Mouse (Mus musculus) lung, embryonic 16.5 days (tissue): ENCODE results near the gene Atp1b1. TPM values are rescaled to one million over a fixed set of nuclear protein-coding genes. Genes with fewer than 3 reads are reported as not detected.

Source experiments
- ATAC-seq: fragments of 200-750 bp; cut with Nextera tagmentation; 2 replicates; pipeline ENCODE4 v1.8.0; 2017; ENCODE audit warnings: low read depth, mild to moderate bottlenecking, moderate library complexity
- H3K27ac ChIP-seq: fragments of 300-500 bp; sonication (generic); 2 replicates; pipeline ENCODE4 v1.5.1; 2014; ENCODE audit warnings: mild to moderate bottlenecking, control low read depth, low read length
- H3K27me3 ChIP-seq: fragments of 300-500 bp; sonication (generic); 2 replicates; pipeline ENCODE4 v1.6.1; 2014; ENCODE audit warnings: low read depth, low read length, mixed read lengths; ENCODE audit not compliant: control insufficient read depth, insufficient read depth
- H3K36me3 ChIP-seq: fragments of 300-500 bp; sonication (generic); 2 replicates; pipeline ENCODE4 v1.6.1; 2014; ENCODE audit warnings: low read length; ENCODE audit not compliant: control insufficient read depth, insufficient read depth
- H3K4me1 ChIP-seq: fragments of 300-500 bp; sonication (generic); replicated peaks from 2 replicates; pipeline ENCODE4 v1.6.1; 2014; ENCODE audit warnings: low read length, mixed read lengths; ENCODE audit not compliant: control insufficient read depth, insufficient read depth
- H3K4me2 ChIP-seq: fragments of 300-500 bp; sonication (generic); 2 replicates; pipeline ENCODE4 v1.6.1; 2014; ENCODE audit warnings: low read depth, low read length, control low read depth
- H3K4me3 ChIP-seq: fragments of 300-500 bp; sonication (generic); 2 replicates; pipeline ENCODE4 v1.5.1; 2014; ENCODE audit warnings: mild to moderate bottlenecking, low read length, control low read depth
- H3K9ac ChIP-seq: fragments of 300-500 bp; sonication (generic); 2 replicates; pipeline ENCODE4 v1.6.1; 2014; ENCODE audit warnings: low read length, control low read depth
- H3K9me3 ChIP-seq: fragments of 300-500 bp; sonication (generic); 2 replicates; pipeline ENCODE4 v1.6.1; 2016; ENCODE audit warnings: low read length; ENCODE audit not compliant: control insufficient read depth
- WGBS: fragments of 180-500 bp; shearing (Covaris S2); extraction: QIAGEN DNeasy Blood & Tissue Kit; methylation state at CpG from one replicate; pipeline ENCODE4 v1.1.7; 2014; 5-methylcytosine and 5-hydroxymethylcytosine counted together
- polyA plus RNA-seq: library from polyadenylated mRNA; unstranded; fragments of >200 nt; fragmentation: Nextera tagmentation; extraction: Ambion mirVana; gene quantifications from 2 replicates; pipeline ENCODE4 v1.2.1, GENCODE M21; 2015

Atp1b1 gene
- 135 and 154 TPM in 2 replicates for polyA plus RNA-seq

- Histone ChIP-seq H3K9ac (peak within 1 kb of the TSS; percentile 80), H3K4me1 (peaks cover 13% of the 10 kb centered on the region; the same call in 1 of the 2 replicates), H3K27me3 (peaks cover 35% of the 10 kb centered on the region), H3K9me3 (no peaks in the 10 kb centered on the region), H3K27ac (peak within 1 kb of the TSS; percentile 95), H3K4me2 (peak within 1 kb of the TSS; percentile 86), H3K4me3 (peak within 1 kb of the TSS; percentile 74), H3K36me3 (no peaks in the 10 kb centered on the region)
- peak; percentile 89 for ATAC-seq
- 0% methylated on average over 18 of the region's 35 CpGs for WGBS
Observed at GRCm38 (mm10) chr1:164458245-164458613, at the start of gene Atp1b1. Gene Atp1b1 (minus strand): TSS chr1:164458355.

- Histone ChIP-seq H3K36me3 (no peaks in the 10 kb centered on the region), H3K9me3 (no peaks in the 10 kb centered on the region), H3K27me3 (no peaks in the 10 kb centered on the region), H3K4me3 (no peak overlapping the region), H3K4me2 (no peak overlapping the region), H3K27ac (no peak overlapping the region), H3K4me1 (no peaks in the 10 kb centered on the region), H3K9ac (no peak overlapping the region)
- 60% methylated on average over 3 of the region's 3 CpGs for WGBS
- no peak for ATAC-seq
Observed at GRCm38 (mm10) chr1:164505096-164505495, 46.9 kb upstream of the Atp1b1 start.

GRCm38 (mm10) chr1:164503140-164503730, 45.1 kb upstream of the Atp1b1 start:
- 42% methylated on average over 8 of the region's 8 CpGs for WGBS
- Histone ChIP-seq H3K36me3 (no peaks in the 10 kb centered on the region), H3K27ac (no peak overlapping the region), H3K4me2 (no peak overlapping the region), H3K9ac (no peak overlapping the region), H3K4me1 (no peaks in the 10 kb centered on the region), H3K27me3 (no peaks in the 10 kb centered on the region), H3K4me3 (no peak overlapping the region), H3K9me3 (no peaks in the 10 kb centered on the region)
- ATAC-seq = no peak

- Histone ChIP-seq H3K4me2 (no peak overlapping the region), H3K36me3 (no peaks in the 10 kb centered on the region), H3K27me3 (no peaks in the 10 kb centered on the region), H3K4me1 (no peaks in the 10 kb centered on the region), H3K9me3 (no peaks in the 10 kb centered on the region), H3K27ac (no peak overlapping the region), H3K9ac (no peak overlapping the region), H3K4me3 (no peak overlapping the region)
- no peak for ATAC-seq
- 64% methylated on average over 7 of the region's 7 CpGs for WGBS
Observed at GRCm38 (mm10) chr1:164502231-164502630, 44.1 kb upstream of the Atp1b1 start.

GRCm38 (mm10) chr1:164494741-164495512, 36.8 kb upstream of the Atp1b1 start:
- H3K27me3 ChIP-seq = no peaks in the 10 kb centered on the region
- H3K27ac ChIP-seq = peak overlapping the region; percentile 66
- 42% methylated on average over 8 of the region's 8 CpGs for WGBS
- 0 out of 2 replicates have a peak, but pooled peaks cover 3% of the 10 kb centered on the region for H3K4me1 ChIP-seq
- no peaks in the 10 kb centered on the region for H3K36me3 ChIP-seq
- H3K4me3 ChIP-seq = no peak overlapping the region
- ATAC-seq = peak; percentile 92
- H3K9ac ChIP-seq = no peak overlapping the region
- no peaks in the 10 kb centered on the region for H3K9me3 ChIP-seq
- H3K4me2 ChIP-seq = no peak overlapping the region; the same call in 1 of the 2 replicates

GRCm38 (mm10) chr1:164494215-164494614, 36.1 kb upstream of the Atp1b1 start:
- 0 out of 2 replicates have a peak, but pooled peaks cover 3% of the 10 kb centered on the region for H3K4me1 ChIP-seq
- no peaks in the 10 kb centered on the region for H3K9me3 ChIP-seq
- no peak overlapping the region for H3K4me3 ChIP-seq
- no peak overlapping the region for H3K27ac ChIP-seq
- 36% methylated on average over 4 of the region's 4 CpGs for WGBS
- no peak overlapping the region for H3K4me2 ChIP-seq
- ATAC-seq = no peak
- H3K9ac ChIP-seq = no peak overlapping the region
- no peaks in the 10 kb centered on the region for H3K36me3 ChIP-seq
- no peaks in the 10 kb centered on the region for H3K27me3 ChIP-seq

- Histone ChIP-seq H3K4me1 (0 out of 2 replicates have a peak, but pooled peaks cover 3% of the 10 kb centered on the region), H3K36me3 (no peaks in the 10 kb centered on the region), H3K4me3 (no peak overlapping the region), H3K27me3 (no peaks in the 10 kb centered on the region), H3K9ac (no peak overlapping the region), H3K4me2 (no peak overlapping the region), H3K9me3 (no peaks in the 10 kb centered on the region), H3K27ac (no peak overlapping the region)
- 67% methylated on average over 8 of the region's 8 CpGs for WGBS
- ATAC-seq = no peak
Observed at GRCm38 (mm10) chr1:164493042-164493705, 35.0 kb upstream of the Atp1b1 start.

GRCm38 (mm10) chr1:164492476-164492875, 34.3 kb upstream of the Atp1b1 start:
- H3K27ac ChIP-seq = no peak overlapping the region
- no peaks in the 10 kb centered on the region for H3K9me3 ChIP-seq
- H3K4me1 ChIP-seq = 0 out of 2 replicates have a peak, but pooled peaks cover 3% of the 10 kb centered on the region
- no peaks in the 10 kb centered on the region for H3K27me3 ChIP-seq
- H3K36me3 ChIP-seq = no peaks in the 10 kb centered on the region
- ATAC-seq = no peak
- WGBS = 77% methylated on average over 3 of the region's 3 CpGs
- H3K9ac ChIP-seq = no peak overlapping the region
- no peak overlapping the region for H3K4me3 ChIP-seq
- no peak overlapping the region for H3K4me2 ChIP-seq

GRCm38 (mm10) chr1:164489961-164490594, 31.9 kb upstream of the Atp1b1 start:
- Histone ChIP-seq H3K27ac (no peak overlapping the region), H3K4me3 (no peak overlapping the region), H3K4me1 (0 out of 2 replicates have a peak, but pooled peaks cover 3% of the 10 kb centered on the region), H3K4me2 (no peak overlapping the region), H3K9me3 (no peaks in the 10 kb centered on the region), H3K27me3 (no peaks in the 10 kb centered on the region), H3K36me3 (no peaks in the 10 kb centered on the region), H3K9ac (no peak overlapping the region)
- WGBS = 69% methylated on average over 3 of the region's 3 CpGs
- ATAC-seq = no peak
